Mouse (Mus musculus) neural tube, embryonic 14.5 days (tissue): ENCODE measurements around the gene Aldh16a1. TPM values are rescaled to one million over a fixed set of nuclear protein-coding genes. Genes with fewer than 3 reads are reported as not detected.
A peak's percentile ranks its signal among the peaks of the same experiment; 100 is the strongest.

Experiments used
- ATAC-seq: fragments of 200-750 bp; cut with Nextera tagmentation; 2 replicates; pipeline ENCODE4 v1.8.0; 2017; ENCODE audit warnings: low read depth, mild to moderate bottlenecking, moderate TSS enrichment, moderate library complexity
- H3K27ac ChIP-seq: fragments of 300-500 bp; sonication (generic); 2 replicates; pipeline ENCODE4 v1.5.1; 2014; ENCODE audit warnings: low read depth, mild to moderate bottlenecking, control low read depth, low read length, moderate library complexity, mixed read lengths
- H3K27me3 ChIP-seq: fragments of 300-500 bp; sonication (generic); 2 replicates; pipeline ENCODE4 v1.6.1; 2014; ENCODE audit warnings: low read length; ENCODE audit not compliant: control insufficient read depth, insufficient read depth
- H3K36me3 ChIP-seq: fragments of 300-500 bp; sonication (generic); 2 replicates; pipeline ENCODE4 v1.6.1; 2014; ENCODE audit warnings: low read length, mixed read lengths; ENCODE audit not compliant: control insufficient read depth, insufficient read depth
- H3K4me1 ChIP-seq: fragments of 300-500 bp; sonication (generic); 2 replicates; pipeline ENCODE4 v1.6.1; 2014; ENCODE audit warnings: low read length; ENCODE audit not compliant: control insufficient read depth, insufficient read depth
- H3K4me2 ChIP-seq: fragments of 300-500 bp; sonication (generic); 2 replicates; pipeline ENCODE4 v1.6.1; 2014; ENCODE audit warnings: mild to moderate bottlenecking, low read depth, low read length, control low read depth
- H3K4me3 ChIP-seq: fragments of 300-500 bp; sonication (generic); 2 replicates; pipeline ENCODE4 v1.5.1; 2014; ENCODE audit warnings: low read depth, low read length, control low read depth, mixed read lengths
- H3K9ac ChIP-seq: fragments of 300-500 bp; sonication (generic); replicated peaks from 2 replicates; pipeline ENCODE4 v1.6.1; 2014; ENCODE audit warnings: low read depth, mild to moderate bottlenecking, control low read depth, low read length, mixed read lengths
- H3K9me3 ChIP-seq: fragments of 300-500 bp; sonication (generic); 2 replicates; pipeline ENCODE4 v1.6.1; 2016; ENCODE audit warnings: low read length; ENCODE audit not compliant: control insufficient read depth
- WGBS: fragments of 180-500 bp; shearing (Covaris S2); extraction: QIAGEN DNeasy Blood & Tissue Kit; methylation state at CpG from one replicate; pipeline ENCODE4 v1.1.7; 2014; 5-methylcytosine and 5-hydroxymethylcytosine counted together
- polyA plus RNA-seq: library from polyadenylated mRNA; unstranded; fragments of >200 nt; fragmentation: Nextera tagmentation; extraction: Ambion mirVana; gene quantifications from 2 replicates; pipeline ENCODE4 v1.2.1, GENCODE M21; 2014

Aldh16a1 gene
- polyA plus RNA-seq, 1 experiment from 2014 or later, result 16.9 TPM

DNA sequence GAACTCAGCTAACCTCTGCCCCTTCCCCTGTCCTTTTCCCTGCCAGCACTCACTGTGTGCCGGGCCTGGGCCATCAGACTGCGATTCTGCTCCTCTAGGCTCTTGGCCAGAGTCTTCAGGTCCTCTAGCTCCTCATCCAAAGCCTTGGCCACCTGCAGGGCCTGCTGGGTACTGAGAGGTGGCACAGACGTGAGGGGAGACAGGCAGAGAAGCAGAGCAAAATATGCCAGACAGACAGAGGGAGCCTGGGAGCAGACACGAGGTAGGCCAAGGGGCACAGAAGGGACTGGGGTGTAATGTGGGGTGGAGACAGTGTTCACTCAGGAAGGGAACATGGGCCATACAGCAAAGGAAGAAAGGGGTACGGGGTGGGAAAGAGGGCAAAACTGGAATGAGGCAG lies 39.0 kb upstream of the Aldh16a1 start:
- Histone ChIP-seq H3K27ac (no peak overlapping the region), H3K4me3 (no peak overlapping the region), H3K4me2 (no peak overlapping the region), H3K4me1 (no peaks in the 10 kb centered on the region), H3K36me3 (no peaks in the 10 kb centered on the region), H3K27me3 (no peaks in the 10 kb centered on the region; the same call in 1 of the 2 replicates), H3K9ac (no peak overlapping the region), H3K9me3 (no peaks in the 10 kb centered on the region)
- 66% methylated on average over 5 of the region's 5 CpGs for WGBS
- no peak for ATAC-seq

DNA sequence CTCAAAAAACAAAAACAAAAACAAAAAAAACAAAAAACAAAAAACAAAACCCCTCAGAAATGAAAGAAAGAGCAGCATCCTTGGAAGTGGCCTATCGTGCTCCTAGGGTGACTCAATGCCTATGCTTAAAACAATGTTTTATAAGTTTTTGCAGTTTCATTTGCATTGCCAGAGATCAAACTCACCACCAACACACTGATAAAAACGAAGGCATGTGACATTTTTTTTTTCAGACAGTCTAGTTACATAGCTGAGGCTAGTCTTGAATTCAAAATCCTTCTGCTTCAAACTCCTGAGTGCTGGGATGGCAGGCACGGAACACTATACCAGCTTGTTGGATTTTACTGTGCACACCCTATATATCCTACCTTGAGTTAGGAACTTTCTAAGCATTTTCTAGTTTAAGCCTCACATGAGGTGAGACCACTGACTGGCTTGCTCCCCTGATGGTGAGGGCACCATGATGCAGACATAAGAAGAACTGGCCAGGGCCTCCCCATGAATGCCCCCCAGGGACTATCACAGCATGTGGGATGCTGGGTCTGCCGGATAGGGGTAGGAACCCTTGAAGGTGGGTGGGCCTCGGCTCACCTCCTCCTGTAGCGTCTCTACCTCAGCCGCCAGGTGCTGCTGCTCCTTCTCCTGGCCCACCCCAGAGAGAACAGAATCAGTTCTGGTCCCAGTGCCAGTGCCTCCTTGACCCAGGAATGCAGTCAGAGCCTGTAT lies 38.4 kb upstream of the Aldh16a1 start:
- Histone ChIP-seq H3K4me1 (no peaks in the 10 kb centered on the region), H3K27ac (no peak overlapping the region), H3K36me3 (no peaks in the 10 kb centered on the region), H3K9me3 (no peaks in the 10 kb centered on the region), H3K27me3 (no peaks in the 10 kb centered on the region; the same call in 1 of the 2 replicates), H3K4me3 (no peak overlapping the region), H3K9ac (no peak overlapping the region), H3K4me2 (no peak overlapping the region)
- ATAC-seq, result no peak
- 86% methylated on average over 7 of the region's 7 CpGs for whole genome bisulfite sequencing

DNA sequence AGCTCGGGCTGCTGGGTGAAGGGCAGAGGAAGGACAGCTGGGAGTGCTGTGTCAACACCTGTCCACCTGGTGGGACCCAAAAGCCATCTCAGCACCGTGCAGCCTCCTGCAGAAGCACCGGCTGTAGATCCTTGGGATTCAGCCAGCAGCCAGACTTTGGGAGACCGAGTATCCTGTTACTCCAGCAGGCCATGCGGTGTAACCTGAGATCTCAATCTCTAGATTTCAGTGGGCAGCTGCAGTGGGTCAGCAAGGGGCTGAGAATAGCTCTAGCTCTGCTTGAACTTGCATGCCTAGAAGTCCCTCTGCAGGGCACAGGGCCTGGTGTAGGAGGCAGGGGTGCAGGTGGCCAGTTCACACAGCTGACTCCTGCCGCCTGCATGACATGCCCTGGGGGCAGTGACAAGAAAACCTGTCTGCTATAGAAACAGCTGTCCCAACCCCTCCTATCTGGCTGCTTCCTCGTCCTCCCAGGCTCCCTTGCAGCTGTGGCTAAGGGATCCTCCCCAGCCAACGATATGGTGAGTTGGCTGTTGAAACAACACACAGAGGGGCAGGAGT lies 37.5 kb upstream of the Aldh16a1 start:
- H3K9ac ChIP-seq, result no peak overlapping the region
- WGBS, result 24% methylated on average over 8 of the region's 8 CpGs

DNA sequence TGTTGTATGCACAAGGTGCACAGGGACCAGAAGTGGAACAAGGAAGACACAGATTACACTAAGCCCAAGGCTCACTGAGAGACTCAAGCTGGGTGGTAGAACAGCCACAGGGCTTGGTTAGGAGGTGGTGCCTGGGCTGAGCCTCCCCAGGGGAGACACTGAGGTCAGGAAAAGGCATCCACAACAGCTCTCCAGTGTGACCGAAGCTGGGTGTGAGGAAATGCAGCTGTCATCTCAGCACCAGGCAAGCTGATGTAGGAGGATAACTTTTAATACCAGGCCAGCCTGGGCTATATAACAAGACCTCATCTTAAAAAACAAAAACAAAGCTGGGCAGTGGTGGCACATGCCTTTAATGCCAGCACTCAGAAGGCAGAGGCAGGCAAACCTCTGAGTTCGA lies 36.8 kb upstream of the Aldh16a1 start:
- 71% methylated on average over 2 of the region's 2 CpGs for WGBS
- Histone ChIP-seq H3K27ac (no peak overlapping the region), H3K9me3 (no peaks in the 10 kb centered on the region), H3K4me2 (no peak overlapping the region), H3K27me3 (peaks cover 2% of the 10 kb centered on the region; the same call in 1 of the 2 replicates), H3K36me3 (no peaks in the 10 kb centered on the region), H3K9ac (no peak overlapping the region), H3K4me3 (no peak overlapping the region), H3K4me1 (no peaks in the 10 kb centered on the region)
- no peak for ATAC-seq

More for the DNA sequence above, 37.5 kb upstream of the Aldh16a1 start:
- H3K9me3 ChIP-seq, result no peaks in the 10 kb centered on the region
- H3K4me2 ChIP-seq, result no peak overlapping the region
- no peak for ATAC-seq
- H3K27ac ChIP-seq, result no peak overlapping the region
- peaks cover 2% of the 10 kb centered on the region; the same call in 1 of the 2 replicates for H3K27me3 ChIP-seq
- H3K36me3 ChIP-seq, result no peaks in the 10 kb centered on the region
- no peak overlapping the region for H3K4me3 ChIP-seq
- no peaks in the 10 kb centered on the region for H3K4me1 ChIP-seq

DNA sequence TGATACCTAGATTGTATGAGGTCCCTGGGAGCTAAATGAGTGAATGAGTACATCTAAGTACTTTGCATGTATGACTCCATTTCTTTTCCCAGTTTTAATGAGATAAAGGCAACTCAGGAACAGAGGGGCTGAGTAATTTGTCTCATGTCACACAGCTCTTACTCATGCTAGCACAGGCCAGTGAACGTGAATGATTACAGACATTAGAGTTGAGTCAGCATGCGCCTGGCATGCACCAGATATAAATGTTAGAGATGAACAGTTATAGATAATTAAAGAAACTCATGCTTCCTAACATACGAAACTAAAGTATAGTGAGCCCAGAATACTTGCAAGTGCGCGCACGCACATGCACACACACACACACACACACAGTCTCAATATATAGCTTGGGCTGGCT lies 35.8 kb upstream of the Aldh16a1 start:
- Histone ChIP-seq H3K4me1 (no peaks in the 10 kb centered on the region), H3K27ac (no peak overlapping the region), H3K27me3 (peaks cover 2% of the 10 kb centered on the region; the same call in 1 of the 2 replicates), H3K4me2 (no peak overlapping the region), H3K36me3 (no peaks in the 10 kb centered on the region), H3K9ac (no peak overlapping the region), H3K4me3 (no peak overlapping the region), H3K9me3 (no peaks in the 10 kb centered on the region)
- WGBS, result 91% methylated on average over 6 of the region's 6 CpGs
- no peak for ATAC-seq

DNA sequence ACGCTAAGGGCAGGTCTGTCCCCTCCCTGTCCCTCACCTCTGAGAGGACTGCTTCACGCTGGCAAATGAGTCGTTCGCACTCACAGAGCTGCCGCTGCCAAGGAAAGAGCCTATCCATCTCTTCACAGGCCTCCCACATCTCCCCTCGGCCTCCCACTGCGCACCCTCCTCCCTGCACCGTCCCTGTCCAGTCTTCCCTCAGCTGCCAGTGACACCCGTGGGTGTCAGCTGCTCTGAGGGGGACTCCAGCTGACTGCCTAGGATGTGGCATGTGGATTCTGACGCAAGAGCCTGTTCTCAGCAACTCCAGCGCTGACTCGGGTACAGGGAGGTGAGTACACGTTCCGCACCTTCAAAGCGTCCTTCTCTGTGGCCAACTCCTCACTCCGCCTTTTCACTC lies 35.2 kb upstream of the Aldh16a1 start:
- Histone ChIP-seq H3K36me3 (no peaks in the 10 kb centered on the region), H3K4me1 (no peaks in the 10 kb centered on the region), H3K9ac (no peak overlapping the region), H3K4me2 (no peak overlapping the region), H3K9me3 (no peaks in the 10 kb centered on the region), H3K4me3 (no peak overlapping the region), H3K27me3 (peaks cover 4% of the 10 kb centered on the region), H3K27ac (no peak overlapping the region)
- ATAC-seq, result no peak
- 51% methylated on average over 16 of the region's 16 CpGs for WGBS

DNA sequence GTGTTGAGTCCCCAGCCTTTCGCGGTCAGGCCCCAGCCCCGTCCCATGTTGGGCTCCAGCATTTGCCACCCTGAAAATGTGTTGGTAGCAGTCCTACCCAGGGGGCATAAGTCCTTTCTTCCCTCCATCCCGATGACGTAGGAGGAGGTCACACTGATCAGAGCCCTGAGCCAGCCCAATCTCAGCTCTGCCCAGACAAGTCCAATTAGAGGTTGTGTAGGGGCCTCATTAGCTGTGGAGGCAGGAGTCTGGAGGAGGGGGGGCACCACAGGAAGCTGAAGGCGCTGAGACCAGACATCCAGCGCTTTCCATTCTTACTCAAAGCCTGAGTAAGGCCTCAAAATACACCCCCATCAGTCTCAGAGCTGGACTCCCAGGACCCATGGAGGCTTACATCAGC lies 31.5 kb upstream of the Aldh16a1 start:
- Histone ChIP-seq H3K27me3 (peaks cover 33% of the 10 kb centered on the region), H3K4me1 (no peaks in the 10 kb centered on the region), H3K4me2 (no peak overlapping the region), H3K9ac (no peak overlapping the region), H3K9me3 (no peaks in the 10 kb centered on the region), H3K4me3 (no peak overlapping the region), H3K36me3 (no peaks in the 10 kb centered on the region), H3K27ac (no peak overlapping the region)
- WGBS, result 77% methylated on average over 7 of the region's 7 CpGs
- ATAC-seq, result no peak

DNA sequence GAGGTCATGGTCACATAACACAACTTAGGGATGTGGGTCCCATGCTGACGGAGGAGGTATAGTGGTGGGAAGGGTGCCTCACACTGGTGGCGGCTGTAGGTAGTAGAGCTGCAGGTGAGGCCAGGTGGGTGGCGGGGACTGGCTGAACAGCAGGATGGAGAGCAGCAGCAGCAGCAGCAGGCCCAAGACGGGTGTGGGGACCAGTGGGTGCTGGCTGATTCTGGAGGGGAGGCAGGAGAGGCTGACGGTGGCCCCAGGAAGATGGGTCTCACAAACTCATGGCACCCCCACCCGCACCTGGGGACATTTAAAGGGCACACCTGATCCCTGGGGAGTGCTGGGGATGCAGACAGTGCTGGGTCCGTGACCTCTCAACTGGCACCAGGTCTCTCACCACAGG lies 29.3 kb upstream of the Aldh16a1 start:
- Histone ChIP-seq H3K4me1 (no peaks in the 10 kb centered on the region), H3K9me3 (no peaks in the 10 kb centered on the region), H3K36me3 (no peaks in the 10 kb centered on the region), H3K4me3 (no peak overlapping the region), H3K27me3 (peaks cover 56% of the 10 kb centered on the region), H3K27ac (no peak overlapping the region), H3K4me2 (no peak overlapping the region), H3K9ac (no peak overlapping the region)
- ATAC-seq, result no peak
- WGBS, result 78% methylated on average over 7 of the region's 7 CpGs

DNA sequence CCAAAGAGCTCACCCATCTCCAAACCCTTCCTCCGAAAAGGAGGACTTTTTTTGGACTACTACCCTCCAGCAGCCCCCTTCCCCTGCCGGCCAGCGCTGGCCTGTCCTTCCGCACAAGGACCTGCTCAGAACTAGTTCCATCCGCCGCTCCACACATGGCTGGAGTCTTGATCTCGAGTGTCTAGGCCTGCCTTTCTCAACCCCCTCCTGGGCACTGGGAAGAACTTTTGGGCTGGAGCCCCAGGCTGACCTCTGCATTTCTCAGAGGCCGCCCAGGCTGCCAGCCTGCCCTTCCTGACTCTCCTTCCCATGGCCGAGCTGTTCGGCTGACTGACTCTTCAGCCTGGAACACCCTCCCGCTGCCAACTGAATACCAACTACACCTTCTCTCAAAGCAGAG lies 28.2 kb upstream of the Aldh16a1 start:
- ATAC-seq, result 0 out of 2 replicates have a peak, but pooled peaks have one; percentile 2
- Histone ChIP-seq H3K9me3 (no peaks in the 10 kb centered on the region), H3K36me3 (no peaks in the 10 kb centered on the region), H3K27me3 (peaks cover 66% of the 10 kb centered on the region), H3K4me3 (peak overlapping the region; percentile 12), H3K4me2 (peak overlapping the region; percentile 39), H3K4me1 (no peaks in the 10 kb centered on the region), H3K9ac (no peak overlapping the region), H3K27ac (no peak overlapping the region)
- WGBS, result 19% methylated on average over 11 of the region's 11 CpGs
